Mouse (Mus musculus) hindbrain, embryonic 11.5 days (tissue): ENCODE measurements around the gene A730049H05Rik. TPM values are rescaled to one million over a fixed set of nuclear protein-coding genes. Genes with fewer than 3 reads are reported as not detected.

ENCODE experiments used
- ATAC-seq: fragments of 200-750 bp; cut with Nextera tagmentation; 2 replicates; pipeline ENCODE4 v1.8.0; 2017; ENCODE audit warnings: mild to moderate bottlenecking, moderate TSS enrichment, moderate library complexity; ENCODE audit not compliant: low FRiP score
- DNase-seq: peaks from one replicate; pipeline ENCODE4 v3.0.0-alpha.2; 2015; ENCODE audit warnings: low spot score
- H3K27ac ChIP-seq: fragments of 300-500 bp; sonication (generic); 2 replicates; pipeline ENCODE4 v1.5.1; 2014; ENCODE audit warnings: mild to moderate bottlenecking, low read depth, low read length
- H3K27me3 ChIP-seq: fragments of 300-500 bp; sonication (generic); 2 replicates; pipeline ENCODE4 v1.6.1; 2014; ENCODE audit warnings: mild to moderate bottlenecking, low read length, moderate library complexity, mixed read lengths; ENCODE audit not compliant: control insufficient read depth, insufficient read depth
- H3K36me3 ChIP-seq: fragments of 300-500 bp; sonication (generic); 2 replicates; pipeline ENCODE4 v1.6.1; 2014; ENCODE audit warnings: mild to moderate bottlenecking, low read length, moderate library complexity, mixed read lengths; ENCODE audit not compliant: control insufficient read depth, insufficient read depth
- H3K4me1 ChIP-seq: fragments of 300-500 bp; sonication (generic); replicated peaks from 2 replicates; pipeline ENCODE4 v1.6.1; 2014; ENCODE audit warnings: low read length, mixed read lengths; ENCODE audit not compliant: control insufficient read depth, insufficient read depth
- H3K4me2 ChIP-seq: fragments of 300-500 bp; sonication (generic); replicated peaks from 2 replicates; pipeline ENCODE4 v1.6.1; 2014; ENCODE audit warnings: mild to moderate bottlenecking, low read depth, low read length
- H3K4me3 ChIP-seq: fragments of 300-500 bp; sonication (generic); 2 replicates; pipeline ENCODE4 v1.5.1; 2014; ENCODE audit warnings: low read depth, low read length
- H3K9ac ChIP-seq: fragments of 300-500 bp; sonication (generic); 2 replicates; pipeline ENCODE4 v1.6.1; 2014; ENCODE audit warnings: low read depth, low read length
- H3K9me3 ChIP-seq: fragments of 300-500 bp; sonication (generic); 2 replicates; pipeline ENCODE4 v1.6.1; 2016; ENCODE audit warnings: low read length; ENCODE audit not compliant: control insufficient read depth
- WGBS: fragments of 180-500 bp; shearing (Covaris S2); extraction: QIAGEN DNeasy Blood & Tissue Kit; methylation state at CpG from one replicate; pipeline ENCODE4 v1.1.7; 2014; 5-methylcytosine and 5-hydroxymethylcytosine counted together
- polyA plus RNA-seq: library from polyadenylated mRNA; unstranded; fragments of >200 nt; fragmentation: Nextera tagmentation; extraction: Ambion mirVana; gene quantifications from 2 replicates; pipeline ENCODE4 v1.2.1, GENCODE M21; 2014

A730049H05Rik gene
- polyA plus RNA-seq, 1 experiment from 2014 or later, result 0.25 TPM

- H3K27ac ChIP-seq, result no peak overlapping the region
- no peaks in the 10 kb centered on the region for H3K27me3 ChIP-seq
- no peak overlapping the region for H3K9ac ChIP-seq
- ATAC-seq (no peak), DNase-seq (no peak)
- H3K36me3 ChIP-seq, result no peaks in the 10 kb centered on the region
- no peak overlapping the region for H3K4me3 ChIP-seq
- no peaks in the 10 kb centered on the region for H3K4me1 ChIP-seq
- 81% methylated on average over 6 of the region's 6 CpGs for WGBS
- no peak overlapping the region for H3K4me2 ChIP-seq
- H3K9me3 ChIP-seq, result no peaks in the 10 kb centered on the region
Observed at GRCm38 (mm10) chr6:92793804-92794203, 22.5 kb upstream of the A730049H05Rik start.

- 74% methylated on average over 2 of the region's 2 CpGs for WGBS
Observed at GRCm38 (mm10) chr6:92801462-92801861, 14.8 kb upstream of the A730049H05Rik start.

GRCm38 (mm10) chr6:92802421-92802820 lies 13.9 kb upstream of the A730049H05Rik start:
- WGBS, result 95% methylated on average over 11 of the region's 11 CpGs
- DNase-seq, result no peak

More at GRCm38 (mm10) chr6:92801462-92801861, 14.8 kb upstream of the A730049H05Rik start:
- H3K9me3 ChIP-seq, result no peaks in the 10 kb centered on the region
- no peak overlapping the region for H3K9ac ChIP-seq
- H3K27me3 ChIP-seq, result no peaks in the 10 kb centered on the region
- H3K4me3 ChIP-seq, result no peak overlapping the region
- no peak for DNase-seq
- no peak overlapping the region for H3K4me2 ChIP-seq
- no peak for ATAC-seq
- no peaks in the 10 kb centered on the region for H3K4me1 ChIP-seq
- no peaks in the 10 kb centered on the region for H3K36me3 ChIP-seq
- no peak overlapping the region for H3K27ac ChIP-seq

GRCm38 (mm10) chr6:92803213-92803612 lies 13.1 kb upstream of the A730049H05Rik start:
- H3K4me3 ChIP-seq, result no peak overlapping the region
- no peak overlapping the region for H3K27ac ChIP-seq
- ATAC-seq (no peak), DNase-seq (no peak)
- no peak overlapping the region for H3K4me2 ChIP-seq
- no peaks in the 10 kb centered on the region for H3K9me3 ChIP-seq
- 66% methylated on average over 6 of the region's 6 CpGs for WGBS
- no peaks in the 10 kb centered on the region for H3K36me3 ChIP-seq
- no peaks in the 10 kb centered on the region for H3K4me1 ChIP-seq
- no peak overlapping the region for H3K9ac ChIP-seq
- no peaks in the 10 kb centered on the region for H3K27me3 ChIP-seq

More at GRCm38 (mm10) chr6:92802421-92802820, 13.9 kb upstream of the A730049H05Rik start:
- no peaks in the 10 kb centered on the region for H3K27me3 ChIP-seq
- H3K36me3 ChIP-seq, result no peaks in the 10 kb centered on the region
- ATAC-seq, result no peak
- no peaks in the 10 kb centered on the region for H3K4me1 ChIP-seq
- H3K4me3 ChIP-seq, result no peak overlapping the region
- H3K27ac ChIP-seq, result no peak overlapping the region
- no peak overlapping the region for H3K9ac ChIP-seq
- H3K9me3 ChIP-seq, result no peaks in the 10 kb centered on the region
- H3K4me2 ChIP-seq, result no peak overlapping the region

GRCm38 (mm10) chr6:92804254-92804971 lies 11.9 kb upstream of the A730049H05Rik start:
- H3K27me3 ChIP-seq, result no peaks in the 10 kb centered on the region
- DNase-seq (no peak), ATAC-seq (no peak)
- H3K9ac ChIP-seq, result no peak overlapping the region
- no peak overlapping the region for H3K27ac ChIP-seq
- H3K9me3 ChIP-seq, result no peaks in the 10 kb centered on the region
- no peak overlapping the region for H3K4me3 ChIP-seq
- 88% methylated on average over 3 of the region's 3 CpGs for WGBS
- no peak overlapping the region for H3K4me2 ChIP-seq
- no peaks in the 10 kb centered on the region for H3K4me1 ChIP-seq
- H3K36me3 ChIP-seq, result no peaks in the 10 kb centered on the region

GRCm38 (mm10) chr6:92809818-92810217 lies 6.5 kb upstream of the A730049H05Rik start:
- Histone ChIP-seq H3K9me3 (no peaks in the 10 kb centered on the region), H3K36me3 (no peaks in the 10 kb centered on the region), H3K4me3 (no peak overlapping the region), H3K27me3 (no peaks in the 10 kb centered on the region), H3K9ac (no peak overlapping the region), H3K4me1 (no peaks in the 10 kb centered on the region), H3K4me2 (no peak overlapping the region), H3K27ac (no peak overlapping the region)
- 89% methylated on average over 3 of the region's 3 CpGs for WGBS
- ATAC-seq (no peak), DNase-seq (no peak)

GRCm38 (mm10) chr6:92810628-92811027 lies 5.7 kb upstream of the A730049H05Rik start:
- ATAC-seq (no peak), DNase-seq (no peak)
- H3K9me3 ChIP-seq, result no peaks in the 10 kb centered on the region
- 93% methylated on average over 2 of the region's 2 CpGs for WGBS
- no peak overlapping the region for H3K4me2 ChIP-seq
- H3K4me3 ChIP-seq, result no peak overlapping the region
- no peak overlapping the region for H3K9ac ChIP-seq
- H3K36me3 ChIP-seq, result no peaks in the 10 kb centered on the region
- H3K4me1 ChIP-seq, result no peaks in the 10 kb centered on the region
- H3K27ac ChIP-seq, result no peak overlapping the region
- H3K27me3 ChIP-seq, result no peaks in the 10 kb centered on the region

- Histone ChIP-seq H3K27me3 (peaks cover 2% of the 10 kb centered on the region; the same call in 1 of the 2 replicates), H3K4me2 (no peak overlapping the region), H3K4me3 (no peak overlapping the region), H3K9ac (no peak overlapping the region), H3K27ac (no peak overlapping the region), H3K36me3 (no peaks in the 10 kb centered on the region), H3K4me1 (no peaks in the 10 kb centered on the region; the same call in 1 of the 2 replicates), H3K9me3 (no peaks in the 10 kb centered on the region)
- ATAC-seq (no peak), DNase-seq (no peak)
Observed at GRCm38 (mm10) chr6:92811566-92811965, 4.7 kb upstream of the A730049H05Rik start.

- Histone ChIP-seq H3K9ac (no peak overlapping the region), H3K4me1 (no peaks in the 10 kb centered on the region; the same call in 1 of the 2 replicates), H3K4me2 (no peak overlapping the region), H3K4me3 (no peak overlapping the region), H3K36me3 (no peaks in the 10 kb centered on the region), H3K27ac (no peak overlapping the region), H3K27me3 (peaks cover 2% of the 10 kb centered on the region; the same call in 1 of the 2 replicates), H3K9me3 (no peaks in the 10 kb centered on the region)
- 80% methylated on average over 2 of the region's 2 CpGs for WGBS
- no peak for DNase-seq
- no peak for ATAC-seq
Observed at GRCm38 (mm10) chr6:92812702-92813370, 3.4 kb upstream of the A730049H05Rik start.
